Mouse (Mus musculus) MEL (cell line): Measurements from ENCODE around the gene D5Ertd579e. TPM values are rescaled to one million over a fixed set of nuclear protein-coding genes. Genes with fewer than 3 reads are reported as not detected.
"Not testable (repeated sequence)": the region's sequence is repeated elsewhere in the genome, so short reads cannot be mapped to it uniquely, and the experiment has no call there.

Source experiments
- DNase-seq: peaks from one replicate; pipeline ENCODE4 v3.0.0; 2011; ENCODE audit warnings: low read depth, low spot score
- H3K27ac ChIP-seq: 2 replicates; pipeline ENCODE4 v1.5.1; 2012; ENCODE audit warnings: low read depth, mild to moderate bottlenecking, control low read depth, low read length, moderate library complexity; ENCODE audit not compliant: control insufficient read depth
- H3K27me3 ChIP-seq, 2 experiments: fragments of 150-350 bp in 1 of 2; sonication (generic) in 1 of 2; 2 replicates each; pipeline ENCODE4 v1.6.1; 2012; ENCODE audit warnings: low read length in 2 of 2, mild to moderate bottlenecking in 2 of 2, improper control_type of control experiment in 1 of 2, moderate library complexity in 1 of 2; ENCODE audit not compliant: insufficient read depth in 2 of 2, control insufficient read depth in 1 of 2
- H3K36me3 ChIP-seq, 2 experiments: 2 replicates each; pipeline ENCODE4 v1.6.1; 2012 to 2014; ENCODE audit warnings: low read length in 2 of 2, improper control_type of control experiment in 1 of 2, inconsistent platforms in 1 of 2, mild to moderate bottlenecking in 1 of 2; ENCODE audit not compliant: insufficient read depth in 2 of 2, control insufficient read depth in 1 of 2
- H3K4me1 ChIP-seq, 2 experiments: fragments of 150-350 bp in 1 of 2; sonication (generic) in 1 of 2; 2 replicates each; pipeline ENCODE4 v1.6.1; 2012; ENCODE audit warnings: low read length in 2 of 2, improper control_type of control experiment in 1 of 2, mild to moderate bottlenecking in 1 of 2; ENCODE audit not compliant: insufficient read depth in 2 of 2, control insufficient read depth in 1 of 2
- H3K4me3 ChIP-seq, 2 experiments: fragments of 150-350 bp in 1 of 2; sonication (generic) in 1 of 2; 2 replicates each; pipeline ENCODE4 v1.5.1; 2012; ENCODE audit warnings: low read depth in 2 of 2, low read length in 2 of 2, mild to moderate bottlenecking in 2 of 2, moderate library complexity in 2 of 2, control low read depth in 1 of 2, improper control_type of control experiment in 1 of 2; ENCODE audit not compliant: control insufficient read depth in 1 of 2, insufficient read depth in 1 of 2
- H3K79me2 ChIP-seq: 2 replicates; pipeline ENCODE4 v1.6.1; 2012; ENCODE audit warnings: mild to moderate bottlenecking, low read length, moderate library complexity; ENCODE audit not compliant: control insufficient read depth, poor library complexity, insufficient read depth
- H3K9ac ChIP-seq: 2 replicates; pipeline ENCODE4 v1.6.1; 2012; ENCODE audit warnings: low read depth, mild to moderate bottlenecking, control low read depth, low read length, moderate library complexity; ENCODE audit not compliant: control insufficient read depth, poor library complexity, severe bottlenecking
- H3K9me3 ChIP-seq: fragments of 150-350 bp; sonication (generic); replicated peaks from 2 replicates; pipeline ENCODE4 v1.6.1; 2012; ENCODE audit warnings: mild to moderate bottlenecking, low read length, improper control_type of control experiment, moderate library complexity; ENCODE audit not compliant: insufficient read depth
- BHLHE40 ChIP-seq: IDR thresholded peaks from 2 replicates; pipeline ENCODE4 v1.6.1; 2012; ENCODE audit warnings: low read depth, mild to moderate bottlenecking, inconsistent platforms, low read length, improper control_type of control experiment, borderline replicate concordance
- CHD1 ChIP-seq: IDR thresholded peaks from 2 replicates; pipeline ENCODE4 v1.6.1; 2012; ENCODE audit warnings: low read depth, mild to moderate bottlenecking, inconsistent platforms, low read length, improper control_type of control experiment
- CHD2 ChIP-seq: IDR thresholded peaks from 2 replicates; pipeline ENCODE4 v1.6.1; 2011; ENCODE audit warnings: low read length, improper control_type of control experiment
- CTCF ChIP-seq, 3 experiments: IDR thresholded peaks in 2 of 3; conservative IDR thresholded peaks in 1 of 3; 2 replicates each; pipeline ENCODE4 v1.5.1; 2011 to 2012; ENCODE audit warnings: low read length in 3 of 3, low read depth in 2 of 3, mild to moderate bottlenecking in 2 of 3, improper control_type of control experiment in 1 of 3, inconsistent platforms in 1 of 3, mixed read lengths in 1 of 3, moderate library complexity in 1 of 3; ENCODE audit not compliant: control insufficient read depth in 1 of 3, insufficient read depth in 1 of 3, poor library complexity in 1 of 3, severe bottlenecking in 1 of 3
- E2F4 ChIP-seq: IDR thresholded peaks from 2 replicates; pipeline ENCODE4 v1.6.1; 2011; ENCODE audit warnings: low read depth, low read length, improper control_type of control experiment, borderline replicate concordance
- ELF1 ChIP-seq: IDR thresholded peaks from 2 replicates; pipeline ENCODE4 v1.6.1; 2014; ENCODE audit warnings: low read depth, mild to moderate bottlenecking, inconsistent platforms, low read length, improper control_type of control experiment, moderate library complexity
- EP300 ChIP-seq, 2 experiments: IDR thresholded peaks; 2 replicates each; pipeline ENCODE4 v1.6.1; 2011; ENCODE audit warnings: improper control_type of control experiment in 2 of 2, low read length in 2 of 2, low read depth in 1 of 2, mild to moderate bottlenecking in 1 of 2
- ETS1 ChIP-seq: IDR thresholded peaks from 2 replicates; pipeline ENCODE4 v1.6.1; 2012; ENCODE audit warnings: low read depth, mild to moderate bottlenecking, inconsistent platforms, low read length, improper control_type of control experiment, moderate library complexity
- GATA1 ChIP-seq: IDR thresholded peaks from 2 replicates; pipeline ENCODE4 v1.6.1; 2011; ENCODE audit warnings: low read depth, low read length, improper control_type of control experiment
- JUND ChIP-seq: IDR thresholded peaks from 2 replicates; pipeline ENCODE4 v1.6.1; 2011; ENCODE audit warnings: low read depth, mild to moderate bottlenecking, improper control_type of control experiment, low read length
- KAT2A ChIP-seq: conservative IDR thresholded peaks from 2 replicates; pipeline ENCODE4 v1.6.1; 2012; ENCODE audit warnings: low read depth, low read length, improper control_type of control experiment, inconsistent platforms
- MAFK ChIP-seq: IDR thresholded peaks from 2 replicates; pipeline ENCODE4 v1.6.1; 2011; ENCODE audit warnings: low read depth, mild to moderate bottlenecking, low read length, improper control_type of control experiment, borderline replicate concordance
- MEF2A ChIP-seq: IDR thresholded peaks from 2 replicates; pipeline ENCODE4 v1.6.1; 2014; ENCODE audit warnings: low read depth, mild to moderate bottlenecking, inconsistent platforms, low read length, improper control_type of control experiment; ENCODE audit not compliant: poor library complexity, insufficient replicate concordance, severe bottlenecking; ENCODE audit errors: extremely low read depth
- MXI1 ChIP-seq: IDR thresholded peaks from 2 replicates; pipeline ENCODE4 v1.6.1; 2011; ENCODE audit warnings: mild to moderate bottlenecking, low read depth, low read length, improper control_type of control experiment
- MYB ChIP-seq: IDR thresholded peaks from 2 replicates; pipeline ENCODE4 v1.6.1; 2011; ENCODE audit warnings: mild to moderate bottlenecking, low read depth, low read length, improper control_type of control experiment
- NRF1 ChIP-seq: IDR thresholded peaks from 2 replicates; pipeline ENCODE4 v1.6.1; 2014; ENCODE audit warnings: low read depth, mild to moderate bottlenecking, inconsistent platforms, low read length, improper control_type of control experiment, moderate library complexity; ENCODE audit not compliant: poor library complexity, insufficient read depth, severe bottlenecking
- POLR2AphosphoS2 ChIP-seq: IDR thresholded peaks from 2 replicates; pipeline ENCODE4 v1.6.1; 2011; ENCODE audit warnings: low read length, improper control_type of control experiment
- RAD21 ChIP-seq: IDR thresholded peaks from 2 replicates; pipeline ENCODE4 v1.6.1; 2011; ENCODE audit warnings: mild to moderate bottlenecking, low read depth, low read length, improper control_type of control experiment
- SMC3 ChIP-seq: IDR thresholded peaks from 2 replicates; pipeline ENCODE4 v1.6.1; 2011; ENCODE audit warnings: low read depth, low read length, improper control_type of control experiment
- TCF12 ChIP-seq: IDR thresholded peaks from 2 replicates; pipeline ENCODE4 v1.6.1; 2014; ENCODE audit warnings: low read depth, mild to moderate bottlenecking, inconsistent platforms, low read length, improper control_type of control experiment, moderate library complexity
- USF1 ChIP-seq: IDR thresholded peaks from 2 replicates; pipeline ENCODE4 v1.6.1; 2014; ENCODE audit warnings: low read depth, mild to moderate bottlenecking, inconsistent platforms, low read length, improper control_type of control experiment, moderate library complexity
- USF2 ChIP-seq, 2 experiments: IDR thresholded peaks; 2 replicates each; pipeline ENCODE4 v1.6.1; 2011 to 2012; ENCODE audit warnings: improper control_type of control experiment in 2 of 2, low read length in 2 of 2, borderline replicate concordance in 1 of 2, inconsistent platforms in 1 of 2, low read depth in 1 of 2, mild to moderate bottlenecking in 1 of 2; ENCODE audit not compliant: insufficient read depth in 1 of 2
- ZC3H11A ChIP-seq: IDR thresholded peaks from 2 replicates; pipeline ENCODE4 v1.6.1; 2012; ENCODE audit warnings: low read depth, mild to moderate bottlenecking, inconsistent platforms, low read length, improper control_type of control experiment
- ZNF384 ChIP-seq: IDR thresholded peaks from 2 replicates; pipeline ENCODE4 v1.6.1; 2012; ENCODE audit warnings: low read depth, mild to moderate bottlenecking, inconsistent platforms, low read length, improper control_type of control experiment
- polyA plus RNA-seq, 2 experiments: library from polyadenylated mRNA; stranded (reverse) in 1 of 2; unstranded in 1 of 2; fragments of >175 nt in 1 of 2; fragments of >200 nt in 1 of 2; gene quantifications; 2 replicates each; pipeline versions ENCODE4 v1.2.1 to v1.2.4; 2012; ENCODE audit warnings: low replicate concordance in 2 of 2, low read depth in 1 of 2; ENCODE audit not compliant: insufficient read length in 2 of 2, insufficient read depth in 1 of 2, missing spikeins in 1 of 2
- total RNA-seq: library from RNA; depleted of rRNA; stranded (reverse); fragments of 300-350 nt; gene quantifications from 2 replicates; pipeline ENCODE4 v1.2.3, GENCODE M21; 2012

The D5Ertd579e gene
- total and polyA plus RNA-seq, 3 experiments, result 15.9 to 31.1 TPM; not detected in 1

- no peak overlapping the region for H3K4me3 ChIP-seq
- H3K36me3 ChIP-seq, result peaks cover 3 to 43% of the 10 kb centered on the region in 2 experiments
- DNase-seq, result no peak
Measured at GRCm38 (mm10) chr5:36667165-36667564, 28.7 kb downstream of the D5Ertd579e start.

GRCm38 (mm10) chr5:36666699-36667098 lies 29.1 kb downstream of the D5Ertd579e start:
- H3K36me3 ChIP-seq, result peaks cover 2 to 43% of the 10 kb centered on the region in 2 experiments; a peak in 3 of 4 replicates
- H3K27ac ChIP-seq, H3K9ac ChIP-seq, DNase-seq, H3K79me2 ChIP-seq, H3K27me3 ChIP-seq, H3K4me3 ChIP-seq, H3K9me3 ChIP-seq: not testable (repeated sequence)
- peaks cover 33 to 43% of the 10 kb centered on the region in 2 experiments for H3K4me1 ChIP-seq
- TF ChIP-seq ZNF384 (peak; percentile 76), CTCF (IDR thresholded peaks at IDR 0.05 in 2 of 3, conservative IDR thresholded peaks at IDR 0.05 in 1 of 3; ENCODE audit: control insufficient read depth in 1 of 3, insufficient read depth in 1 of 3, low read depth in 2 of 3, low read length in 3 of 3, poor library complexity in 1 of 3, severe bottlenecking in 1 of 3) (peak in 1 of 3 experiments; percentile 10; a peak in 2 of 6 replicates)

More at GRCm38 (mm10) chr5:36667165-36667564, 28.7 kb downstream of the D5Ertd579e start:
- peaks cover 33 to 43% of the 10 kb centered on the region in 2 experiments for H3K4me1 ChIP-seq
- no peak for TF ChIP-seq E2F4
- no peak for TF ChIP-seq MXI1
- peak; percentile 39; the same call in 1 of the 2 replicates for TF ChIP-seq ETS1
- 0 out of 2 replicates have a peak, but pooled peaks have one; percentile 18 for TF ChIP-seq POLR2AphosphoS2
- TF ChIP-seq EP300 (IDR thresholded peaks at IDR 0.05; ENCODE audit: low read depth in 1 of 2, low read length in 2 of 2), result no peak; a peak in 1 of 4 replicates
- no peak for TF ChIP-seq MAFK
- peak; percentile 61 for TF ChIP-seq GATA1
- no peak overlapping the region for H3K9ac ChIP-seq
- peaks cover 2% of the 10 kb centered on the region; the same call in 1 of the 2 replicates for H3K79me2 ChIP-seq
- no peaks in the 10 kb centered on the region for H3K27me3 ChIP-seq
- no peaks in the 10 kb centered on the region for H3K9me3 ChIP-seq
- no peak overlapping the region for H3K27ac ChIP-seq

- H3K36me3 ChIP-seq, result peaks cover 0 to 28% of the 10 kb centered on the region in 2 experiments; a peak in 2 of 4 replicates
- H3K9me3 ChIP-seq, result no peaks in the 10 kb centered on the region
- DNase-seq, result no peak
- TF ChIP-seq USF1, result no peak
- TF ChIP-seq SMC3, result no peak
- no peak for TF ChIP-seq E2F4
- no peak for TF ChIP-seq ZC3H11A
- peak; percentile 49; the same call in 1 of the 2 replicates for TF ChIP-seq JUND
- peak; percentile 57; the same call in 1 of the 2 replicates for TF ChIP-seq GATA1
- TF ChIP-seq BHLHE40, result no peak
- no peak for TF ChIP-seq TCF12
- no peak for TF ChIP-seq RAD21
- no peak for TF ChIP-seq POLR2AphosphoS2
- TF ChIP-seq MEF2A, result no peak
- peak; percentile 47; the same call in 1 of the 2 replicates for TF ChIP-seq ETS1
- TF ChIP-seq CHD1, result no peak
- TF ChIP-seq ELF1, result no peak
- TF ChIP-seq CHD2, result no peak
- no peak for TF ChIP-seq KAT2A
- TF ChIP-seq MYB, result no peak
- no peak for TF ChIP-seq MXI1
- no peak for TF ChIP-seq ZNF384
- TF ChIP-seq NRF1, result no peak
- no peak for TF ChIP-seq USF2 (IDR thresholded peaks at IDR 0.05; ENCODE audit: borderline replicate concordance in 1 of 2, insufficient read depth in 1 of 2, low read depth in 1 of 2, low read length in 2 of 2)
Measured at GRCm38 (mm10) chr5:36663329-36663728, 32.5 kb downstream of the D5Ertd579e start.

More at GRCm38 (mm10) chr5:36663329-36663728, 32.5 kb downstream of the D5Ertd579e start:
- Histone ChIP-seq H3K27ac (no peak overlapping the region), H3K9ac (no peak overlapping the region), H3K4me3 (no peak overlapping the region), H3K79me2 (peaks cover 2% of the 10 kb centered on the region; the same call in 1 of the 2 replicates), H3K4me1 (peaks cover 18 to 30% of the 10 kb centered on the region in 2 experiments), H3K27me3 (no peaks in the 10 kb centered on the region)
